Mouse (Mus musculus) intestine, embryonic 16.5 days (tissue): ENCODE data around the gene Cacna1i. TPM values are rescaled to one million over a fixed set of nuclear protein-coding genes. Genes with fewer than 3 reads are reported as not detected.

Experiments used
- ATAC-seq: fragments of 200-750 bp; cut with Nextera tagmentation; 2 replicates; pipeline ENCODE4 v1.8.0; 2017; ENCODE audit warnings: moderate TSS enrichment, moderate library complexity
- H3K27ac ChIP-seq: fragments of 300-500 bp; sonication (generic); 2 replicates; pipeline ENCODE4 v1.5.1; 2014; ENCODE audit warnings: mild to moderate bottlenecking, low read length
- H3K27me3 ChIP-seq: fragments of 300-500 bp; sonication (generic); replicated peaks from 2 replicates; pipeline ENCODE4 v1.6.1; 2014; ENCODE audit warnings: low read length, control low read depth, mixed read lengths; ENCODE audit not compliant: control insufficient read depth, insufficient read depth
- H3K36me3 ChIP-seq: fragments of 300-500 bp; sonication (generic); 2 replicates; pipeline ENCODE4 v1.6.1; 2014; ENCODE audit warnings: low read length, control low read depth; ENCODE audit not compliant: control insufficient read depth, insufficient read depth
- H3K4me1 ChIP-seq: fragments of 300-500 bp; sonication (generic); 2 replicates; pipeline ENCODE4 v1.6.1; 2014; ENCODE audit warnings: low read length, control low read depth, mixed read lengths; ENCODE audit not compliant: control insufficient read depth, insufficient read depth
- H3K4me2 ChIP-seq: fragments of 300-500 bp; sonication (generic); 2 replicates; pipeline ENCODE4 v1.6.1; 2014; ENCODE audit warnings: low read depth, low read length, control low read depth
- H3K4me3 ChIP-seq: fragments of 300-500 bp; sonication (generic); 2 replicates; pipeline ENCODE4 v1.5.1; 2014; ENCODE audit warnings: mild to moderate bottlenecking, low read length
- H3K9ac ChIP-seq: fragments of 300-500 bp; sonication (generic); 2 replicates; pipeline ENCODE4 v1.6.1; 2014; ENCODE audit warnings: low read depth, low read length
- H3K9me3 ChIP-seq: fragments of 300-500 bp; sonication (generic); 2 replicates; pipeline ENCODE4 v1.6.1; 2016; ENCODE audit warnings: low read length, control low read depth; ENCODE audit not compliant: control insufficient read depth
- WGBS: fragments of 180-500 bp; shearing (Covaris S2); extraction: QIAGEN DNeasy Blood & Tissue Kit; methylation state at CpG from one replicate; pipeline ENCODE4 v1.1.7; 2014; 5-methylcytosine and 5-hydroxymethylcytosine counted together
- polyA plus RNA-seq: library from polyadenylated mRNA; unstranded; fragments of >200 nt; fragmentation: Nextera tagmentation; extraction: Ambion mirVana; gene quantifications from 2 replicates; pipeline ENCODE4 v1.2.1, GENCODE M21; 2015

The Cacna1i gene
- polyA plus RNA-seq, 1 experiment from 2014 or later: not detected

GRCm38 (mm10) chr15:80413070-80413469, 126.0 kb downstream of the Cacna1i start:
- Histone ChIP-seq H3K9me3 (no peaks in the 10 kb centered on the region), H3K27ac (no peak overlapping the region), H3K4me2 (no peak overlapping the region), H3K36me3 (no peaks in the 10 kb centered on the region), H3K4me3 (no peak overlapping the region), H3K4me1 (peaks cover 3% of the 10 kb centered on the region; the same call in 1 of the 2 replicates), H3K27me3 (no peaks in the 10 kb centered on the region), H3K9ac (no peak overlapping the region)
- ATAC-seq: no peak
- WGBS: 73% methylated on average over 4 of the region's 4 CpGs

- Histone ChIP-seq H3K4me1 (peaks cover 3% of the 10 kb centered on the region; the same call in 1 of the 2 replicates), H3K4me3 (no peak overlapping the region), H3K9ac (no peak overlapping the region), H3K27me3 (no peaks in the 10 kb centered on the region), H3K9me3 (no peaks in the 10 kb centered on the region), H3K27ac (no peak overlapping the region), H3K36me3 (no peaks in the 10 kb centered on the region), H3K4me2 (no peak overlapping the region)
- no peak for ATAC-seq
- 68% methylated on average over 17 of the region's 17 CpGs for WGBS
Measured at GRCm38 (mm10) chr15:80413988-80414721, 127.1 kb downstream of the Cacna1i start.

- Histone ChIP-seq H3K9ac (no peak overlapping the region), H3K4me3 (no peak overlapping the region), H3K36me3 (no peaks in the 10 kb centered on the region), H3K27ac (no peak overlapping the region), H3K9me3 (no peaks in the 10 kb centered on the region), H3K27me3 (no peaks in the 10 kb centered on the region), H3K4me1 (peaks cover 3% of the 10 kb centered on the region; the same call in 1 of the 2 replicates), H3K4me2 (no peak overlapping the region)
- ATAC-seq: no peak
- 79% methylated on average over 4 of the region's 4 CpGs for WGBS
Measured at GRCm38 (mm10) chr15:80415132-80415531, 128.1 kb downstream of the Cacna1i start.

GRCm38 (mm10) chr15:80417066-80417465, 130.0 kb downstream of the Cacna1i start:
- no peaks in the 10 kb centered on the region for H3K9me3 ChIP-seq
- H3K4me2 ChIP-seq: no peak overlapping the region
- H3K27me3 ChIP-seq: no peaks in the 10 kb centered on the region
- WGBS: 57% methylated on average over 8 of the region's 9 CpGs
- ATAC-seq: no peak
- no peak overlapping the region for H3K9ac ChIP-seq
- H3K36me3 ChIP-seq: no peaks in the 10 kb centered on the region
- H3K27ac ChIP-seq: no peak overlapping the region
- peaks cover 3% of the 10 kb centered on the region; the same call in 1 of the 2 replicates for H3K4me1 ChIP-seq
- no peak overlapping the region for H3K4me3 ChIP-seq

- no peak overlapping the region for H3K4me2 ChIP-seq
- no peak overlapping the region for H3K9ac ChIP-seq
- no peaks in the 10 kb centered on the region for H3K27me3 ChIP-seq
- H3K4me3 ChIP-seq: no peak overlapping the region
- H3K27ac ChIP-seq: no peak overlapping the region
- peaks cover 3% of the 10 kb centered on the region; the same call in 1 of the 2 replicates for H3K4me1 ChIP-seq
- WGBS: 73% methylated on average over 2 of the region's 2 CpGs
- H3K9me3 ChIP-seq: no peaks in the 10 kb centered on the region
- no peak for ATAC-seq
- H3K36me3 ChIP-seq: no peaks in the 10 kb centered on the region
Measured at GRCm38 (mm10) chr15:80418146-80418545, 131.1 kb downstream of the Cacna1i start.

GRCm38 (mm10) chr15:80430324-80430723, 143.3 kb downstream of the Cacna1i start:
- Histone ChIP-seq H3K9ac (no peak overlapping the region), H3K4me1 (no peaks in the 10 kb centered on the region), H3K4me2 (no peak overlapping the region), H3K27me3 (no peaks in the 10 kb centered on the region), H3K9me3 (no peaks in the 10 kb centered on the region), H3K27ac (no peak overlapping the region), H3K36me3 (no peaks in the 10 kb centered on the region), H3K4me3 (no peak overlapping the region)
- no peak for ATAC-seq
- WGBS: 81% methylated on average over 11 of the region's 11 CpGs

- no peak overlapping the region for H3K9ac ChIP-seq
- H3K27ac ChIP-seq: no peak overlapping the region
- no peak overlapping the region for H3K4me2 ChIP-seq
- no peak for ATAC-seq
- 78% methylated on average over 5 of the region's 5 CpGs for WGBS
- no peaks in the 10 kb centered on the region for H3K9me3 ChIP-seq
- no peaks in the 10 kb centered on the region for H3K36me3 ChIP-seq
- H3K27me3 ChIP-seq: no peaks in the 10 kb centered on the region
- H3K4me1 ChIP-seq: no peaks in the 10 kb centered on the region
- no peak overlapping the region for H3K4me3 ChIP-seq
Measured at GRCm38 (mm10) chr15:80436961-80437360, 149.9 kb downstream of the Cacna1i start.

- H3K9me3 ChIP-seq: no peaks in the 10 kb centered on the region
- no peaks in the 10 kb centered on the region for H3K4me1 ChIP-seq
- H3K9ac ChIP-seq: no peak overlapping the region
- H3K27me3 ChIP-seq: no peaks in the 10 kb centered on the region
- H3K27ac ChIP-seq: no peak overlapping the region
- H3K4me3 ChIP-seq: no peak overlapping the region
- H3K4me2 ChIP-seq: no peak overlapping the region
- 84% methylated on average over 9 of the region's 9 CpGs for WGBS
- ATAC-seq: no peak
- H3K36me3 ChIP-seq: no peaks in the 10 kb centered on the region
Measured at GRCm38 (mm10) chr15:80437996-80438395, 151.0 kb downstream of the Cacna1i start.

- H3K27ac ChIP-seq: no peak overlapping the region
- H3K4me2 ChIP-seq: no peak overlapping the region
- no peaks in the 10 kb centered on the region for H3K4me1 ChIP-seq
- no peak overlapping the region for H3K9ac ChIP-seq
- H3K4me3 ChIP-seq: no peak overlapping the region
- no peak for ATAC-seq
- no peaks in the 10 kb centered on the region for H3K27me3 ChIP-seq
- H3K9me3 ChIP-seq: no peaks in the 10 kb centered on the region
- no peaks in the 10 kb centered on the region for H3K36me3 ChIP-seq
- WGBS: 77% methylated on average over 9 of the region's 9 CpGs
Measured at GRCm38 (mm10) chr15:80438423-80438822, 151.4 kb downstream of the Cacna1i start.

- H3K27ac ChIP-seq: no peak overlapping the region
- H3K4me3 ChIP-seq: no peak overlapping the region
- no peaks in the 10 kb centered on the region for H3K36me3 ChIP-seq
- no peak for ATAC-seq
- WGBS: 73% methylated on average over 6 of the region's 6 CpGs
- H3K4me2 ChIP-seq: no peak overlapping the region
- no peaks in the 10 kb centered on the region for H3K9me3 ChIP-seq
- H3K27me3 ChIP-seq: no peaks in the 10 kb centered on the region
- H3K4me1 ChIP-seq: no peaks in the 10 kb centered on the region
- H3K9ac ChIP-seq: no peak overlapping the region
Measured at GRCm38 (mm10) chr15:80440195-80440594, 153.2 kb downstream of the Cacna1i start.
